Mouse (Mus musculus) liver, embryonic 14.5 days (tissue): Measurements from ENCODE around the gene Pacsin2.

Experiments used
- CTCF ChIP-seq: IDR thresholded peaks from 2 replicates; pipeline ENCODE4 v1.5.1; 2016; ENCODE audit warnings: antibody characterized with exemption, low read depth, control low read depth
- EP300 ChIP-seq: IDR thresholded peaks from 2 replicates; pipeline ENCODE4 v1.6.1; 2016; ENCODE audit warnings: antibody characterized with exemption, low read depth

- TF ChIP-seq EP300 = no peak
- no peak for TF ChIP-seq CTCF
Observed at GRCm38 (mm10) chr15:83403016-83403415, 61.4 kb downstream of the Pacsin2 start.
